Mouse (Mus musculus): Measurements from ENCODE around the gene Thumpd3.

DNA sequence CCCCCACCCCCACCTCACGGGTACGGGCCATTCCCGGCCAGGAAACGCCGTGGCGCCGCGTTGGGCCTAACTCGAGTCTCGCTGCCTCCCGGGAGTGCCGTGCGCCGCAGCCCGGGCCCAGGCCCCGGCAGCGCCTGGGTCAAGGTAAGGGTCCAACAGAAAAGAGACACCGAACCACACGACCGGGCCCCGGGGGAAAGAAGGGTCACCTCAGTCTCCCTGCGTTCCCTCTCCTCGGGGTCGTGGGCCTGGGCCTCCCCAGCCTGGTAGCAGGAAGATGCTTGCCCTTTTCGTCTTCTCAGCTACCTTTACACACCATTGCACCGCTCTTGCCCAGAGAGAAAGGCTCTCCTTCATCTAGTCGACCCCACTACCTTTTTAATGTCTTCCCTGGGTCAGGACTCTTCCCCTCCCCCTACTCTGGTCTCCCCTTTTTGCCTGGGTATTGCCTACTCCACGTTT, 31.6 kb downstream of the Thumpd3 start:
- no peak for TF ChIP-seq CTCF (IDR thresholded peaks at IDR 0.05; ENCODE audit: borderline replicate concordance, control insufficient read depth, extremely low read depth, insufficient read depth, low read length, poor library complexity)
- no peak for TF ChIP-seq POLR2A (IDR thresholded peaks at IDR 0.05; ENCODE audit: control insufficient read depth, extremely low read depth, insufficient read depth, low read length, poor library complexity)

All from thymus, adult 2 months (tissue).